Mouse (Mus musculus) cerebellum, postnatal 25 days (tissue): ENCODE results near the gene Pan3.

Experiments
- DNase-seq, 2 experiments: peaks; one replicate each; pipeline ENCODE4 v3.0.0; 2021; ENCODE audit warnings: mixed read lengths in 2 of 2

The Pan3 gene

GRCm38 (mm10) chr5:147430936-147431839 lies 1.2 kb downstream of the Pan3 start:
- peak; percentile 81 to 87 for DNase-seq

- DNase-seq = peak in 1 of 2 experiments; percentile 19
These were observed 3.0 kb downstream of the Pan3 start for GRCm38 (mm10) chr5:147432927-147433326.

GRCm38 (mm10) chr5:147435224-147435623 lies 5.3 kb downstream of the Pan3 start:
- peak; percentile 96 for DNase-seq

- peak; percentile 28 to 36 for DNase-seq
These were observed 5.8 kb downstream of the Pan3 start for GRCm38 (mm10) chr5:147435751-147436150.

GRCm38 (mm10) chr5:147436491-147436890 lies 6.5 kb downstream of the Pan3 start:
- DNase-seq = peak in 1 of 2 experiments; percentile 44

- no peak for DNase-seq
These were observed 11.1 kb downstream of the Pan3 start for GRCm38 (mm10) chr5:147440996-147441507.

- no peak for DNase-seq
These were observed 12.0 kb downstream of the Pan3 start for GRCm38 (mm10) chr5:147441979-147442378.

GRCm38 (mm10) chr5:147442741-147443140 lies 12.8 kb downstream of the Pan3 start:
- no peak for DNase-seq

- DNase-seq = no peak
These were observed 14.3 kb downstream of the Pan3 start for GRCm38 (mm10) chr5:147444298-147444697.

- no peak for DNase-seq
These were observed 14.8 kb downstream of the Pan3 start for GRCm38 (mm10) chr5:147444757-147445156.

GRCm38 (mm10) chr5:147445252-147445651 lies 15.3 kb downstream of the Pan3 start:
- DNase-seq = no peak

GRCm38 (mm10) chr5:147448526-147448925 lies 18.6 kb downstream of the Pan3 start:
- no peak for DNase-seq

GRCm38 (mm10) chr5:147448933-147449332 lies 19.0 kb downstream of the Pan3 start:
- DNase-seq = no peak

- no peak for DNase-seq
These were observed 26.5 kb downstream of the Pan3 start for GRCm38 (mm10) chr5:147456491-147456890.

GRCm38 (mm10) chr5:147459821-147460567 lies 30.0 kb downstream of the Pan3 start:
- peak in 1 of 2 experiments; percentile 48 for DNase-seq

- no peak for DNase-seq
These were observed 33.3 kb downstream of the Pan3 start for GRCm38 (mm10) chr5:147463251-147463650.

- DNase-seq = no peak
These were observed 36.4 kb downstream of the Pan3 start for GRCm38 (mm10) chr5:147466361-147466760.

GRCm38 (mm10) chr5:147471163-147471562 lies 41.2 kb downstream of the Pan3 start:
- DNase-seq = no peak

- DNase-seq = no peak
These were observed 43.1 kb downstream of the Pan3 start for GRCm38 (mm10) chr5:147473071-147473470.

GRCm38 (mm10) chr5:147473856-147474255 lies 43.9 kb downstream of the Pan3 start:
- no peak for DNase-seq

GRCm38 (mm10) chr5:147476109-147476508 lies 46.1 kb downstream of the Pan3 start:
- DNase-seq = no peak

- DNase-seq = no peak
These were observed 47.1 kb downstream of the Pan3 start for GRCm38 (mm10) chr5:147477106-147477505.

GRCm38 (mm10) chr5:147479341-147479740 lies 49.4 kb downstream of the Pan3 start:
- DNase-seq = peak; percentile 39 to 52
